8 mouse cellular contexts compared by ENCODE assay signal in the genomic region with DNA sequence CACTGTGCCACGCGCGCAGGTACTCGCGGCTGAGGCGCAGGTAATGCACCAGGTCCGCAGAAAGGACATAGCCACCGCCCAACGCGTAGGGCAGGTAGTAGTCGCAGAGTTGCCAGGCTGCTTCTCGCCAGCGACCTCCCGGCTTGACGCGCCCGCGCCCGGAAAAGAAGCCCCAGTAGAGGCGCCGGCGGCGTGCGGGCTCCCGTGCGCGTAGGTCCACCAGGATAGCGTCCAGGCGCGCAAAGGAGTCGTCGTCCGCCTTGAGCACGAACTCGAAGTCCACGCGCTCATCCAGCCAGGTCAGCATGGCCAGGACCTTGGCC. TPM values are rescaled to one million over a fixed set of nuclear protein-coding genes. Genes with fewer than 3 reads are reported as not detected.
DNase-seq lines count a peak whose midpoint lies in the region; ATAC-seq and TF ChIP-seq lines count a peak whose summit lies in the region.

No protein-coding gene starts in this region.

- H3K4me3 ChIP-seq in kidney, embryonic 15.5 days (replicated peaks), result peak overlapping the region; percentile 68
- H3K4me3 ChIP-seq in bone marrow macrophage, adult 2 months (ENCODE audit: insufficient read depth, low read length), result peak overlapping the region; percentile 95
- peak overlapping the region; percentile 91 for H3K4me3 ChIP-seq in hindbrain, embryonic 10.5 days
- H3K4me3 ChIP-seq in midbrain, embryonic 13.5 days (replicated peaks), result peak overlapping the region; percentile 89

- peak overlapping the region; percentile 98 for H3K4me2 ChIP-seq in kidney, embryonic 15.5 days
- peak overlapping the region; percentile 98 for H3K4me2 ChIP-seq in midbrain, embryonic 13.5 days (replicated peaks)

- no peaks in the 10 kb centered on the region for H3K27me3 ChIP-seq in kidney, embryonic 15.5 days
- H3K27me3 ChIP-seq in hindbrain, embryonic 10.5 days (ENCODE audit: insufficient read depth, poor library complexity, severe bottlenecking), result no peaks in the 10 kb centered on the region
- H3K27me3 ChIP-seq in midbrain, embryonic 13.5 days, result no peaks in the 10 kb centered on the region

- DNase-seq in kidney, adult 18-20 months, result no peak
- DNase-seq in hindbrain, embryonic 10.5 days (ENCODE audit: low spot score), result no peak
- DNase-seq in spleen, postnatal 10 days (ENCODE audit: low spot score in 2 of 2), result no peak
- DNase-seq in gastrocnemius, postnatal 10 days, result no peak

- peak overlapping the region; percentile 72 for H3K9ac ChIP-seq in kidney, embryonic 15.5 days
- peak overlapping the region; percentile 80 for H3K9ac ChIP-seq in midbrain, embryonic 13.5 days (replicated peaks)

- peak; percentile 9 for ATAC-seq in kidney, embryonic 15.5 days (replicated peaks; ENCODE audit: low FRiP score)
- no peak for ATAC-seq in midbrain, embryonic 13.5 days
- ATAC-seq in monocyte, adult 5-6 weeks (replicated peaks; ENCODE audit: insufficient number of reproducible peaks, low FRiP score, low TSS enrichment, poor library complexity, severe bottlenecking), result no peak

- peaks cover 22% of the 10 kb centered on the region for H3K36me3 ChIP-seq in kidney, embryonic 15.5 days
- H3K36me3 ChIP-seq in hindbrain, embryonic 10.5 days, result peaks cover 30% of the 10 kb centered on the region
- peaks cover 16% of the 10 kb centered on the region for H3K36me3 ChIP-seq in midbrain, embryonic 13.5 days

- 27% methylated on average over 37 of the region's 37 CpGs for WGBS in kidney, embryonic 15.5 days
- 26% methylated on average over 37 of the region's 37 CpGs for WGBS in hindbrain, embryonic 10.5 days
- whole genome bisulfite sequencing in midbrain, embryonic 13.5 days, result 32% methylated on average over 37 of the region's 37 CpGs

- TF ChIP-seq CTCF in bone marrow macrophage, adult 2 months (IDR thresholded peaks at IDR 0.05; ENCODE audit: low read depth, low read length), result no peak

- no peaks in the 10 kb centered on the region for H3K9me3 ChIP-seq in kidney, embryonic 15.5 days (replicated peaks)
- no peaks in the 10 kb centered on the region for H3K9me3 ChIP-seq in hindbrain, embryonic 10.5 days
- no peaks in the 10 kb centered on the region for H3K9me3 ChIP-seq in midbrain, embryonic 13.5 days

- TF ChIP-seq POLR2A in bone marrow macrophage, adult 2 months (IDR thresholded peaks at IDR 0.05; ENCODE audit: borderline replicate concordance, low read depth, low read length), result no peak

- peak overlapping the region; percentile 97 for H3K27ac ChIP-seq in kidney, embryonic 15.5 days
- peak overlapping the region; percentile 90 for H3K27ac ChIP-seq in bone marrow macrophage, adult 2 months (ENCODE audit: insufficient read depth, low read depth, low read length)
- peak overlapping the region; percentile 97 for H3K27ac ChIP-seq in hindbrain, embryonic 10.5 days
- peak overlapping the region; percentile 94 for H3K27ac ChIP-seq in midbrain, embryonic 13.5 days

- H3K4me1 ChIP-seq in kidney, embryonic 15.5 days, result peaks cover 28% of the 10 kb centered on the region
- peaks cover 13% of the 10 kb centered on the region for H3K4me1 ChIP-seq in bone marrow macrophage, adult 2 months (ENCODE audit: control insufficient read depth, insufficient read depth, low read length)
- peaks cover 36% of the 10 kb centered on the region for H3K4me1 ChIP-seq in hindbrain, embryonic 10.5 days (replicated peaks)
- H3K4me1 ChIP-seq in midbrain, embryonic 13.5 days (replicated peaks), result peaks cover 37% of the 10 kb centered on the region

RNA-seq across cellular contexts. Expression of a gene that starts 0.6 kb away (rescaled TPM):
- polyA plus RNA-seq in kidney, embryonic 15.5 days (2015; fragmentation: Nextera tagmentation; extraction: Ambion mirVana), result 17.5 and 18.1 TPM in 2 replicates
- 1.7 and 2.3 TPM in 2 replicates for polyA plus RNA-seq in bone marrow macrophage, adult 2 months (2012; ENCODE audit: insufficient read depth, insufficient read length, missing spikeins)
- 13.8 and 17.2 TPM in 2 replicates for polyA plus RNA-seq in hindbrain, embryonic 10.5 days (2016; fragmentation: Nextera tagmentation; extraction: Ambion mirVana)
- 25.0 and 26.9 TPM in 2 replicates for polyA plus RNA-seq in midbrain, embryonic 13.5 days (2015; fragmentation: Nextera tagmentation; extraction: Ambion mirVana)
- total RNA-seq in gastrocnemius, postnatal 10 days (2021), result 1 to 10 TPM; 3.1 to 3.8 TPM
- total RNA-seq in monocyte, adult 5-6 weeks (2017), result 2.8 to 3.5 TPM (median 3.1 TPM) in 3 replicates

RNA-seq across cellular contexts. Expression of a gene that starts 0.8 kb away (rescaled TPM):
- polyA plus RNA-seq in kidney, embryonic 15.5 days (2015; fragmentation: Nextera tagmentation; extraction: Ambion mirVana), result 158 and 161 TPM in 2 replicates
- polyA plus RNA-seq in bone marrow macrophage, adult 2 months (2012; ENCODE audit: insufficient read depth, insufficient read length, missing spikeins), result 197 and 213 TPM in 2 replicates
- 131 and 135 TPM in 2 replicates for polyA plus RNA-seq in hindbrain, embryonic 10.5 days (2016; fragmentation: Nextera tagmentation; extraction: Ambion mirVana)
- polyA plus RNA-seq in midbrain, embryonic 13.5 days (2015; fragmentation: Nextera tagmentation; extraction: Ambion mirVana), result 125 and 128 TPM in 2 replicates
- total RNA-seq in gastrocnemius, postnatal 10 days (2021), result 10 to 100 TPM; 87.9 to 96.0 TPM
- total RNA-seq in monocyte, adult 5-6 weeks (2017), result 300 to 351 TPM (median 344 TPM) in 3 replicates

RNA-seq across cellular contexts. Expression of a gene that starts 21.8 kb away (rescaled TPM):
- polyA plus RNA-seq in kidney, embryonic 15.5 days (2015; fragmentation: Nextera tagmentation; extraction: Ambion mirVana), result 0.72 and 0.78 TPM in 2 replicates
- 1.5 and 1.7 TPM in 2 replicates for polyA plus RNA-seq in bone marrow macrophage, adult 2 months (2012; ENCODE audit: insufficient read depth, insufficient read length, missing spikeins)
- 0.30 and 1.3 TPM in 2 replicates for polyA plus RNA-seq in hindbrain, embryonic 10.5 days (2016; fragmentation: Nextera tagmentation; extraction: Ambion mirVana)
- 0.57 TPM in 2 replicates for polyA plus RNA-seq in midbrain, embryonic 13.5 days (2015; fragmentation: Nextera tagmentation; extraction: Ambion mirVana)
- total RNA-seq in gastrocnemius, postnatal 10 days (2021), result under 1 TPM; 0.31 to 0.93 TPM
- total RNA-seq in monocyte, adult 5-6 weeks (2017), result 1.8 to 6.6 TPM (median 5.3 TPM) in 3 replicates

RNA-seq across cellular contexts. Expression of a gene that starts 29.8 kb away (rescaled TPM):
- polyA plus RNA-seq in kidney, embryonic 15.5 days (2015; fragmentation: Nextera tagmentation; extraction: Ambion mirVana), result 118 and 121 TPM in 2 replicates
- polyA plus RNA-seq in bone marrow macrophage, adult 2 months (2012; ENCODE audit: insufficient read depth, insufficient read length, missing spikeins), result 32.4 and 42.7 TPM in 2 replicates
- polyA plus RNA-seq in hindbrain, embryonic 10.5 days (2016; fragmentation: Nextera tagmentation; extraction: Ambion mirVana), result 24.4 and 25.2 TPM in 2 replicates
- polyA plus RNA-seq in midbrain, embryonic 13.5 days (2015; fragmentation: Nextera tagmentation; extraction: Ambion mirVana), result 8.2 and 11.0 TPM in 2 replicates
- total RNA-seq in gastrocnemius, postnatal 10 days (2021), result 10 to 100 TPM; 20.8 to 23.1 TPM
- 0.85 to 1.4 TPM in 2 of 3 replicates, not detected in the other for total RNA-seq in monocyte, adult 5-6 weeks (2017)

RNA-seq across cellular contexts. Expression of a gene that starts 34.1 kb away (rescaled TPM):
- polyA plus RNA-seq in kidney, embryonic 15.5 days (2015; fragmentation: Nextera tagmentation; extraction: Ambion mirVana), result 1.7 and 2.4 TPM in 2 replicates
- polyA plus RNA-seq in bone marrow macrophage, adult 2 months (2012; ENCODE audit: insufficient read depth, insufficient read length, missing spikeins), result not detected in 2 replicates
- polyA plus RNA-seq in hindbrain, embryonic 10.5 days (2016; fragmentation: Nextera tagmentation; extraction: Ambion mirVana), result 1.3 and 1.4 TPM in 2 replicates
- polyA plus RNA-seq in midbrain, embryonic 13.5 days (2015; fragmentation: Nextera tagmentation; extraction: Ambion mirVana), result 2.0 and 2.3 TPM in 2 replicates
- under 1 TPM in 1 of 2 experiments, not detected in 1; 0.36 TPM for total RNA-seq in gastrocnemius, postnatal 10 days (2021)
- total RNA-seq in monocyte, adult 5-6 weeks (2017), result 29.2 to 74.7 TPM (median 38.4 TPM) in 3 replicates
